Mouse (Mus musculus): ENCODE results near the gene Plcb4. TPM values are rescaled to one million over a fixed set of nuclear protein-coding genes. Genes with fewer than 3 reads are reported as not detected.

Gene Plcb4
- 4.4 TPM for polyA plus RNA-seq (2014; fragmentation: Illumina TruSeq; extraction: RNeasy Lipid Tissue Mini Kit (QIAGEN cat#74804); ENCODE audit: low read depth, low replicate concordance)

GRCm38 (mm10) chr2:135658486-135659390 lies at the start of gene Plcb4:
Gene Plcb4 (plus strand): TSS chr2:135659011.

GRCm38 (mm10) chr2:136051688-136052289 lies 393.0 kb downstream of the Plcb4 start, which contains the start of gene Lamp5:
Gene Lamp5 (plus strand): TSS chr2:136052239.

All from liver, adult 10 weeks (tissue).